Mouse (Mus musculus) adrenal gland, postnatal 14 days (tissue): ENCODE measurements around the gene Gart. TPM values are rescaled to one million over a fixed set of nuclear protein-coding genes. Genes with fewer than 3 reads are reported as not detected.
"Not testable (repeated sequence)": the region's sequence is repeated elsewhere in the genome, so short reads cannot be mapped to it uniquely, and the experiment has no call there.

Experiments used
- DNase-seq: peaks from one replicate; pipeline ENCODE4 v3.0.0; 2021; ENCODE audit warnings: mixed read lengths
- total RNA-seq: library from RNA; stranded (reverse); gene quantifications from 2 replicates; pipeline ENCODE4 v1.2.3, GENCODE M21; 2021

Gart gene
- total RNA-seq, 1 experiment from 2014 or later = 98.3 TPM

- peak; percentile 93 for DNase-seq
Observed at GRCm38 (mm10) chr16:91648220-91648550, 1.4 kb upstream of the Gart start.

- peak; percentile 98 for DNase-seq
Observed at GRCm38 (mm10) chr16:91647461-91648219, 888 bp upstream of the Gart start, which contains the start of gene Son. Gene Son (plus strand): TSS chr16:91647506.

GRCm38 (mm10) chr16:91645995-91646602 lies 653 bp downstream of the Gart start:
- DNase-seq = peak; percentile 40

- not testable (repeated sequence) for DNase-seq
Observed at GRCm38 (mm10) chr16:91645420-91645819, 1.3 kb downstream of the Gart start.

GRCm38 (mm10) chr16:91644901-91645300 lies 1.9 kb downstream of the Gart start:
- no peak for DNase-seq

- no peak for DNase-seq
Observed at GRCm38 (mm10) chr16:91640171-91640570, 6.6 kb downstream of the Gart start.

- DNase-seq = no peak
Observed at GRCm38 (mm10) chr16:91639636-91640035, 7.1 kb downstream of the Gart start.

GRCm38 (mm10) chr16:91639161-91639560 lies 7.6 kb downstream of the Gart start:
- peak; percentile 78 for DNase-seq

GRCm38 (mm10) chr16:91633641-91634040 lies 13.1 kb downstream of the Gart start:
- DNase-seq = no peak

- no peak for DNase-seq
Observed at GRCm38 (mm10) chr16:91632940-91633339, 13.8 kb downstream of the Gart start.

- peak; percentile 84 for DNase-seq
Observed at GRCm38 (mm10) chr16:91632439-91632838, 14.3 kb downstream of the Gart start.

- DNase-seq = no peak
Observed at GRCm38 (mm10) chr16:91630584-91630983, 16.2 kb downstream of the Gart start.

- DNase-seq = no peak
Observed at GRCm38 (mm10) chr16:91629749-91630148, 17.0 kb downstream of the Gart start.

GRCm38 (mm10) chr16:91628673-91629072 lies 18.1 kb downstream of the Gart start:
- no peak for DNase-seq

- DNase-seq = no peak
Observed at GRCm38 (mm10) chr16:91627831-91628230, 18.9 kb downstream of the Gart start.

- no peak for DNase-seq
Observed at GRCm38 (mm10) chr16:91623074-91623473, 23.7 kb downstream of the Gart start.

GRCm38 (mm10) chr16:91620991-91621390 lies 25.8 kb downstream of the Gart start:
- DNase-seq = no peak

GRCm38 (mm10) chr16:91620185-91620584 lies 26.6 kb downstream of the Gart start:
- no peak for DNase-seq

- DNase-seq = peak; percentile 88
Observed at GRCm38 (mm10) chr16:91618511-91619501, 27.9 kb downstream of the Gart start, which contains the start of gene Dnajc28. Gene Dnajc28 (minus strand): TSS chr16:91619026.

GRCm38 (mm10) chr16:91614552-91614951 lies 32.2 kb downstream of the Gart start:
- no peak for DNase-seq

GRCm38 (mm10) chr16:91612525-91612924 lies 34.2 kb downstream of the Gart start:
- DNase-seq = peak; percentile 53

GRCm38 (mm10) chr16:91611248-91611647 lies 35.5 kb downstream of the Gart start:
- peak; percentile 49 for DNase-seq
